Mouse (Mus musculus) lung, postnatal 0 days (tissue): Measurements from ENCODE around the gene Dffa. TPM values are rescaled to one million over a fixed set of nuclear protein-coding genes. Genes with fewer than 3 reads are reported as not detected.
A peak's percentile ranks its signal among the peaks of the same experiment; 100 is the strongest.
"Not testable (repeated sequence)": the region's sequence is repeated elsewhere in the genome, so short reads cannot be mapped to it uniquely, and the experiment has no call there.

ENCODE experiments used
- ATAC-seq: fragments of 200-750 bp; cut with Nextera tagmentation; 2 replicates; pipeline ENCODE4 v1.8.0; 2017; ENCODE audit warnings: moderate library complexity
- DNase-seq: peaks from one replicate; pipeline ENCODE4 v3.0.0-alpha.2; 2016; ENCODE audit warnings: low spot score
- H3K27ac ChIP-seq: fragments of 300-500 bp; sonication (generic); 2 replicates; pipeline ENCODE4 v1.5.1; 2014; ENCODE audit warnings: antibody characterized with exemption, mild to moderate bottlenecking, low read length, mixed read lengths
- H3K27me3 ChIP-seq: fragments of 300-500 bp; sonication (generic); replicated peaks from 2 replicates; pipeline ENCODE4 v1.6.1; 2014; ENCODE audit warnings: low read length, mixed read lengths; ENCODE audit not compliant: insufficient read depth
- H3K36me3 ChIP-seq: fragments of 300-500 bp; sonication (generic); 2 replicates; pipeline ENCODE4 v1.6.1; 2014; ENCODE audit warnings: low read length, mixed read lengths; ENCODE audit not compliant: insufficient read depth
- H3K4me1 ChIP-seq: fragments of 300-500 bp; sonication (generic); 2 replicates; pipeline ENCODE4 v1.6.1; 2014; ENCODE audit warnings: antibody characterized with exemption, low read depth, low read length, mixed read lengths; ENCODE audit not compliant: insufficient read depth
- H3K4me2 ChIP-seq: fragments of 300-500 bp; sonication (generic); replicated peaks from 2 replicates; pipeline ENCODE4 v1.6.1; 2014; ENCODE audit warnings: low read depth, mild to moderate bottlenecking, low read length, moderate library complexity, mixed read lengths
- H3K4me3 ChIP-seq: fragments of 300-500 bp; sonication (generic); 2 replicates; pipeline ENCODE4 v1.5.1; 2014; ENCODE audit warnings: low read depth, low read length
- H3K9ac ChIP-seq: fragments of 300-500 bp; sonication (generic); replicated peaks from 2 replicates; pipeline ENCODE4 v1.6.1; 2014; ENCODE audit warnings: low read depth, mild to moderate bottlenecking
- H3K9me3 ChIP-seq: fragments of 300-500 bp; sonication (generic); 2 replicates; pipeline ENCODE4 v1.6.1; 2016; ENCODE audit warnings: low read length, mixed read lengths
- CTCF ChIP-seq: IDR thresholded peaks from 2 replicates; pipeline ENCODE4 v1.5.1; 2016; ENCODE audit warnings: antibody characterized with exemption, mild to moderate bottlenecking
- EP300 ChIP-seq: IDR thresholded peaks from 2 replicates; pipeline ENCODE4 v1.6.1; 2016; ENCODE audit warnings: antibody characterized with exemption, mild to moderate bottlenecking, control low read depth
- WGBS: fragments of 180-500 bp; shearing (Covaris S2); extraction: QIAGEN DNeasy Blood & Tissue Kit; methylation state at CpG from one replicate; pipeline ENCODE4 v1.1.7; 2014; 5-methylcytosine and 5-hydroxymethylcytosine counted together
- polyA plus RNA-seq: library from polyadenylated mRNA; unstranded; fragments of >200 nt; fragmentation: Nextera tagmentation; extraction: Ambion mirVana; gene quantifications from 2 replicates; pipeline ENCODE4 v1.2.1, GENCODE M21; 2015

The Dffa gene
- polyA plus RNA-seq, 1 experiment from 2014 or later = 21.5 TPM

- Histone ChIP-seq H3K27me3 (no peaks in the 10 kb centered on the region), H3K4me1 (0 out of 2 replicates have a peak, but pooled peaks cover 6% of the 10 kb centered on the region), H3K9me3 (no peaks in the 10 kb centered on the region), H3K4me2 (peak within 1 kb of the TSS; percentile 94), H3K4me3 (peak within 1 kb of the TSS; percentile 72), H3K36me3 (peaks cover under 1% of the 10 kb centered on the region; the same call in 1 of the 2 replicates), H3K9ac (peak within 1 kb of the TSS; percentile 79), H3K27ac (peak within 1 kb of the TSS; percentile 92)
- TF ChIP-seq EP300 = 0 out of 2 replicates have a peak, but pooled peaks have one; percentile 39
- no peak for TF ChIP-seq CTCF
- ATAC-seq = peak; percentile 99
- DNase-seq = peak; percentile 99
- WGBS = under 1% methylated on average over 58 of the region's 59 CpGs
These were observed 62.4 kb downstream of the Dffa start, which contains the start of gene Pgd for GRCm38 (mm10) chr4:149166215-149166946. Gene Pgd, minus strand, starts transcription at chr4:149166771.

DNA sequence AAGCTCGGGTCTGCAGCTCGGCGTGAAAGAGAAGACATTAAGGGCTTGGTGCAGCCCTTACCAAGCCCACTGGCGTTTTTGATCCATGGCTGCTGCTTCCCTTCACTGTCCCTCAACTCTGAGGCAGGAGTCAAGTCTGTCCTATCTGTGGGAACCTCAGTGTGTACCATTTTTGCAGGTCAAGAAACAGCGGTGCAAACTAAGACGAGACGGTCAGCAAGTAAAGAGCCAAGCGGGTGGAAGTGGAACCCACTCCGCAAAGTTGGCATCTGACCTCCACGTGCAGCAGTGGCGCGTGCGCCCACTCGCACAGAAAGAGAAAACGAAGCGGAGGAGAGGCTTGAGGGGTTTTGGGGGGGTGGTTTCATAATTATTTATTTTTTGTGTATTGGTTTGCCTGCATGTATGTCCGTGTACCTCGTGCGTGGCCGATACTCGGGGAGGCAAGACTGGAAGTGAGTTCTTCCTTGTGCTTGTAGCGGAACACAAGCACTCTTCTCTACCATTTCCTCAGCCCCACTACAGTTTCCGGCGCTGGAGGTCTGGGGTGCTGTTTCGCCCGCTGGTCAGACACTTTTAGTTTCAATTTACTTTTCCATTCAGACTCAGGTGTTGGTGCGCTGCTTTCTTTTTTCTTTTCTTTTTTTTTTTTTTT is 63.1 kb downstream of the Dffa start:
- peak; percentile 1; the same call in 1 of the 2 replicates for ATAC-seq
- H3K4me3 ChIP-seq = peak overlapping the region; percentile 72
- H3K27me3 ChIP-seq = no peaks in the 10 kb centered on the region
- H3K27ac ChIP-seq = peak overlapping the region; percentile 88
- 2% methylated on average over 27 of the region's 27 CpGs for WGBS
- TF ChIP-seq CTCF = no peak
- TF ChIP-seq EP300 = no peak
- DNase-seq = peak; percentile 61
- peak overlapping the region; percentile 94 for H3K4me2 ChIP-seq
- 0 out of 2 replicates have a peak, but pooled peaks cover 6% of the 10 kb centered on the region for H3K4me1 ChIP-seq
- H3K9me3 ChIP-seq = no peaks in the 10 kb centered on the region
- peak overlapping the region; percentile 58 for H3K9ac ChIP-seq
- no peaks in the 10 kb centered on the region for H3K36me3 ChIP-seq

DNA sequence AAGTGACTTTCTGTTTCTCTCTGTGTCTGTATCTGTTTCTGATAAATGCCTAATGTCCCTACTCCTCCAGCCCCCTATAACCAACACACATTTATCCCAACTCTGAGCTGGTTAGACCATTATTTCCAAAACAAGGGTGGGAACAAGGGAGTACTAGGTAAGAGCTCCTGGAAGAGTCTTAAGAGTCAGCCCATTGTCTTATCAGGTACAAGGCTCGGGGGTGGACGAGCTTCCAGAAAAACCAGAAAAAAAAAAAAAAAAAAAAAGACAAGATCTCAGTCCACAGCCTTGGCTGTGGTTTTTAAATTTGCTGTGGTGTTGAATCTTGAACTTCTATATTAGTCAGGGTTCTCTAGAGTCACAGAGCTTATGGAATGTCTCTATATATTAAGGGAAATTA is 64.1 kb downstream of the Dffa start:
- Histone ChIP-seq H3K4me1 (0 out of 2 replicates have a peak, but pooled peaks cover 6% of the 10 kb centered on the region), H3K36me3 (no peaks in the 10 kb centered on the region), H3K9ac (no peak overlapping the region), H3K27me3 (no peaks in the 10 kb centered on the region), H3K9me3 (no peaks in the 10 kb centered on the region), H3K27ac (0 out of 2 replicates have a peak overlapping the region, but pooled peaks have one; percentile 88), H3K4me3 (no peak overlapping the region), H3K4me2 (no peak overlapping the region)
- no peak for TF ChIP-seq CTCF
- TF ChIP-seq EP300 = no peak
- no peak for DNase-seq
- ATAC-seq = no peak
- 49% methylated on average over 2 of the region's 2 CpGs for WGBS

DNA sequence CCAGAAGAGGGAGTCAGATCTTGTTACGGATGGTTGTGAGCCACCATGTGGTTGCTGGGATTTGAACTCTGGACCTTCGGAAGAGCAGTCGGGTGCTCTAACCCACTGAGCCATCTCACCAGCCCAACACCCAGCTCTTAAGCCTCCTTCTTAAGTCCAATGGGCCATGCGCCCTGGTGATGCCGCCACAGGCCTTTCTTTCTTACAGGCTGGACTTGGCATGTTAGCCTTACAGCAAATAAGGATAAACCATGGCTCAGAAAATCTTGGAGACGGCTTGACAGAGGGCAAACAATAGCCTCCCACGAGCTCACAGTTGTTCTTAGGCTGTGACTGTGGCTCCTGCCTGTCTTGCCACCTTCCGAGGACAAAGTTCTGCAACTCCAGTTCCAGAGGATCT is 66.0 kb downstream of the Dffa start:
- H3K4me2 ChIP-seq, H3K36me3 ChIP-seq, ATAC-seq, H3K9ac ChIP-seq, H3K4me1 ChIP-seq, H3K4me3 ChIP-seq, DNase-seq, H3K27me3 ChIP-seq, H3K9me3 ChIP-seq: not testable (repeated sequence)
- peak overlapping the region; percentile 84 for H3K27ac ChIP-seq
- 64% methylated on average over 7 of the region's 8 CpGs for WGBS

Other genes starting within 250 kb of the Dffa start
- 38.9 TPM in 2 replicates for gene Pex14, start 4.3 kb upstream of the Dffa start, polyA plus RNA-seq
- gene Cort, start 22.6 kb downstream of the Dffa start, polyA plus RNA-seq = 0.18 and 0.21 TPM in 2 replicates
- 4.9 and 5.3 TPM in 2 replicates for gene Cenps, start 33.5 kb downstream of the Dffa start, polyA plus RNA-seq
- gene Pgd, start 62.6 kb downstream of the Dffa start, polyA plus RNA-seq = 113 and 119 TPM in 2 replicates
- 35.6 and 36.7 TPM in 2 replicates for gene Kif1b, start 203.5 kb downstream of the Dffa start, polyA plus RNA-seq